Mouse (Mus musculus) MEL (cell line): Measurements from ENCODE around the gene Cdc42bpa. TPM values are rescaled to one million over a fixed set of nuclear protein-coding genes. Genes with fewer than 3 reads are reported as not detected.

Experiments
- DNase-seq: peaks from one replicate; pipeline ENCODE4 v3.0.0; 2011; ENCODE audit warnings: low read depth, low spot score
- H3K27ac ChIP-seq: 2 replicates; pipeline ENCODE4 v1.5.1; 2012; ENCODE audit warnings: low read depth, mild to moderate bottlenecking, control low read depth, low read length, moderate library complexity; ENCODE audit not compliant: control insufficient read depth
- H3K27me3 ChIP-seq, 2 experiments: fragments of 150-350 bp in 1 of 2; sonication (generic) in 1 of 2; 2 replicates each; pipeline ENCODE4 v1.6.1; 2012; ENCODE audit warnings: low read length in 2 of 2, mild to moderate bottlenecking in 2 of 2, improper control_type of control experiment in 1 of 2, moderate library complexity in 1 of 2; ENCODE audit not compliant: insufficient read depth in 2 of 2, control insufficient read depth in 1 of 2
- H3K36me3 ChIP-seq, 2 experiments: 2 replicates each; pipeline ENCODE4 v1.6.1; 2012 to 2014; ENCODE audit warnings: low read length in 2 of 2, improper control_type of control experiment in 1 of 2, inconsistent platforms in 1 of 2, mild to moderate bottlenecking in 1 of 2; ENCODE audit not compliant: insufficient read depth in 2 of 2, control insufficient read depth in 1 of 2
- H3K4me1 ChIP-seq, 2 experiments: fragments of 150-350 bp in 1 of 2; sonication (generic) in 1 of 2; 2 replicates each; pipeline ENCODE4 v1.6.1; 2012; ENCODE audit warnings: low read length in 2 of 2, improper control_type of control experiment in 1 of 2, mild to moderate bottlenecking in 1 of 2; ENCODE audit not compliant: insufficient read depth in 2 of 2, control insufficient read depth in 1 of 2
- H3K4me3 ChIP-seq, 2 experiments: fragments of 150-350 bp in 1 of 2; sonication (generic) in 1 of 2; 2 replicates each; pipeline ENCODE4 v1.5.1; 2012; ENCODE audit warnings: low read depth in 2 of 2, low read length in 2 of 2, mild to moderate bottlenecking in 2 of 2, moderate library complexity in 2 of 2, control low read depth in 1 of 2, improper control_type of control experiment in 1 of 2; ENCODE audit not compliant: control insufficient read depth in 1 of 2, insufficient read depth in 1 of 2
- H3K79me2 ChIP-seq: 2 replicates; pipeline ENCODE4 v1.6.1; 2012; ENCODE audit warnings: mild to moderate bottlenecking, low read length, moderate library complexity; ENCODE audit not compliant: control insufficient read depth, poor library complexity, insufficient read depth
- H3K9ac ChIP-seq: 2 replicates; pipeline ENCODE4 v1.6.1; 2012; ENCODE audit warnings: low read depth, mild to moderate bottlenecking, control low read depth, low read length, moderate library complexity; ENCODE audit not compliant: control insufficient read depth, poor library complexity, severe bottlenecking
- H3K9me3 ChIP-seq: fragments of 150-350 bp; sonication (generic); replicated peaks from 2 replicates; pipeline ENCODE4 v1.6.1; 2012; ENCODE audit warnings: mild to moderate bottlenecking, low read length, improper control_type of control experiment, moderate library complexity; ENCODE audit not compliant: insufficient read depth
- CHD2 ChIP-seq: IDR thresholded peaks from 2 replicates; pipeline ENCODE4 v1.6.1; 2011; ENCODE audit warnings: low read length, improper control_type of control experiment
- E2F4 ChIP-seq: IDR thresholded peaks from 2 replicates; pipeline ENCODE4 v1.6.1; 2011; ENCODE audit warnings: low read depth, low read length, improper control_type of control experiment, borderline replicate concordance
- ELF1 ChIP-seq: IDR thresholded peaks from 2 replicates; pipeline ENCODE4 v1.6.1; 2014; ENCODE audit warnings: low read depth, mild to moderate bottlenecking, inconsistent platforms, low read length, improper control_type of control experiment, moderate library complexity
- GABPA ChIP-seq: IDR thresholded peaks from 2 replicates; pipeline ENCODE4 v1.6.1; 2012; ENCODE audit warnings: low read depth, mild to moderate bottlenecking, inconsistent platforms, low read length, improper control_type of control experiment, moderate library complexity
- GATA1 ChIP-seq: IDR thresholded peaks from 2 replicates; pipeline ENCODE4 v1.6.1; 2011; ENCODE audit warnings: low read depth, low read length, improper control_type of control experiment
- JUND ChIP-seq: IDR thresholded peaks from 2 replicates; pipeline ENCODE4 v1.6.1; 2011; ENCODE audit warnings: low read depth, mild to moderate bottlenecking, improper control_type of control experiment, low read length
- MAFK ChIP-seq: IDR thresholded peaks from 2 replicates; pipeline ENCODE4 v1.6.1; 2011; ENCODE audit warnings: low read depth, mild to moderate bottlenecking, low read length, improper control_type of control experiment, borderline replicate concordance
- MAX ChIP-seq: IDR thresholded peaks from 2 replicates; pipeline ENCODE4 v1.6.1; 2011; ENCODE audit warnings: low read length, improper control_type of control experiment
- MAZ ChIP-seq: IDR thresholded peaks from 2 replicates; pipeline ENCODE4 v1.6.1; 2012; ENCODE audit warnings: low read depth, mild to moderate bottlenecking, inconsistent platforms, low read length, improper control_type of control experiment
- MEF2A ChIP-seq: IDR thresholded peaks from 2 replicates; pipeline ENCODE4 v1.6.1; 2014; ENCODE audit warnings: low read depth, mild to moderate bottlenecking, inconsistent platforms, low read length, improper control_type of control experiment; ENCODE audit not compliant: poor library complexity, insufficient replicate concordance, severe bottlenecking; ENCODE audit errors: extremely low read depth
- MYB ChIP-seq: IDR thresholded peaks from 2 replicates; pipeline ENCODE4 v1.6.1; 2011; ENCODE audit warnings: mild to moderate bottlenecking, low read depth, low read length, improper control_type of control experiment
- MYC ChIP-seq: IDR thresholded peaks from 2 replicates; pipeline ENCODE4 v1.6.1; 2011; ENCODE audit warnings: low read depth, mild to moderate bottlenecking, low read length, improper control_type of control experiment, moderate library complexity
- POLR2A ChIP-seq, 2 experiments: IDR thresholded peaks; 2 replicates each; pipeline ENCODE4 v1.6.1; 2011 to 2012; ENCODE audit warnings: low read length in 2 of 2, mild to moderate bottlenecking in 2 of 2, control low read depth in 1 of 2, improper control_type of control experiment in 1 of 2, low read depth in 1 of 2, moderate library complexity in 1 of 2; ENCODE audit not compliant: control insufficient read depth in 1 of 2, insufficient read depth in 1 of 2, poor library complexity in 1 of 2
- POLR2AphosphoS2 ChIP-seq: IDR thresholded peaks from 2 replicates; pipeline ENCODE4 v1.6.1; 2011; ENCODE audit warnings: low read length, improper control_type of control experiment
- RAD21 ChIP-seq: IDR thresholded peaks from 2 replicates; pipeline ENCODE4 v1.6.1; 2011; ENCODE audit warnings: mild to moderate bottlenecking, low read depth, low read length, improper control_type of control experiment
- SIN3A ChIP-seq: IDR thresholded peaks from 2 replicates; pipeline ENCODE4 v1.6.1; 2012; ENCODE audit warnings: low read length, improper control_type of control experiment, inconsistent platforms
- SMC3 ChIP-seq: IDR thresholded peaks from 2 replicates; pipeline ENCODE4 v1.6.1; 2011; ENCODE audit warnings: low read depth, low read length, improper control_type of control experiment
- TAL1 ChIP-seq: IDR thresholded peaks from 2 replicates; pipeline ENCODE4 v1.6.1; 2012; ENCODE audit warnings: mild to moderate bottlenecking, inconsistent platforms, low read length, moderate library complexity, mixed read lengths
- USF1 ChIP-seq: IDR thresholded peaks from 2 replicates; pipeline ENCODE4 v1.6.1; 2014; ENCODE audit warnings: low read depth, mild to moderate bottlenecking, inconsistent platforms, low read length, improper control_type of control experiment, moderate library complexity
- USF2 ChIP-seq, 2 experiments: IDR thresholded peaks; 2 replicates each; pipeline ENCODE4 v1.6.1; 2011 to 2012; ENCODE audit warnings: improper control_type of control experiment in 2 of 2, low read length in 2 of 2, borderline replicate concordance in 1 of 2, inconsistent platforms in 1 of 2, low read depth in 1 of 2, mild to moderate bottlenecking in 1 of 2; ENCODE audit not compliant: insufficient read depth in 1 of 2
- ZC3H11A ChIP-seq: IDR thresholded peaks from 2 replicates; pipeline ENCODE4 v1.6.1; 2012; ENCODE audit warnings: low read depth, mild to moderate bottlenecking, inconsistent platforms, low read length, improper control_type of control experiment
- ZMIZ1 ChIP-seq: IDR thresholded peaks from 2 replicates; pipeline ENCODE4 v1.6.1; 2012; ENCODE audit warnings: low read depth, mild to moderate bottlenecking, inconsistent platforms, low read length, improper control_type of control experiment, moderate library complexity
- ZNF384 ChIP-seq: IDR thresholded peaks from 2 replicates; pipeline ENCODE4 v1.6.1; 2012; ENCODE audit warnings: low read depth, mild to moderate bottlenecking, inconsistent platforms, low read length, improper control_type of control experiment
- polyA plus RNA-seq, 2 experiments: library from polyadenylated mRNA; stranded (reverse) in 1 of 2; unstranded in 1 of 2; fragments of >175 nt in 1 of 2; fragments of >200 nt in 1 of 2; gene quantifications; 2 replicates each; pipeline versions ENCODE4 v1.2.1 to v1.2.4; 2012; ENCODE audit warnings: low replicate concordance in 2 of 2, low read depth in 1 of 2; ENCODE audit not compliant: insufficient read length in 2 of 2, insufficient read depth in 1 of 2, missing spikeins in 1 of 2
- total RNA-seq: library from RNA; depleted of rRNA; stranded (reverse); fragments of 300-350 nt; gene quantifications from 2 replicates; pipeline ENCODE4 v1.2.3, GENCODE M21; 2012

Gene Cdc42bpa
- total and polyA plus RNA-seq, 3 experiments: 7.7 to 14.6 TPM; not detected in 1

GRCm38 (mm10) chr1:179977437-179977836 is 17.2 kb downstream of the Cdc42bpa start:
- Histone ChIP-seq H3K4me3 (no peak overlapping the region), H3K4me1 (peaks cover 7 to 13% of the 10 kb centered on the region in 2 experiments), H3K9me3 (no peaks in the 10 kb centered on the region), H3K27ac (no peak overlapping the region), H3K79me2 (no peaks in the 10 kb centered on the region), H3K9ac (no peak overlapping the region), H3K27me3 (no peaks in the 10 kb centered on the region), H3K36me3 (peaks cover 0 to 20% of the 10 kb centered on the region in 2 experiments; a peak in 2 of 4 replicates)
- no peak for DNase-seq
- TF ChIP-seq SMC3 (no peak), TAL1 (no peak), GATA1 (no peak), POLR2AphosphoS2 (no peak)
- TF ChIP-seq, all 39 proteins: peak for 0

- H3K9me3 ChIP-seq: no peaks in the 10 kb centered on the region
- TF ChIP-seq JUND (no peak), USF1 (no peak), GABPA (no peak), E2F4 (no peak), RAD21 (no peak), ZC3H11A (no peak), MEF2A (no peak), ZNF384 (no peak), CHD2 (no peak), USF2 (IDR thresholded peaks at IDR 0.05; ENCODE audit: borderline replicate concordance in 1 of 2, insufficient read depth in 1 of 2, low read depth in 1 of 2, low read length in 2 of 2) (no peak), GATA1 (no peak), POLR2A (IDR thresholded peaks at IDR 0.05; ENCODE audit: control insufficient read depth in 1 of 2, insufficient read depth in 1 of 2, low read depth in 1 of 2, low read length in 2 of 2, poor library complexity in 1 of 2) (no peak), ELF1 (no peak), MAFK (no peak), MYC (no peak), MAZ (no peak), MYB (no peak), SIN3A (no peak), ZMIZ1 (no peak), MAX (no peak)
- TF ChIP-seq, all 39 proteins: peak for 0
- H3K4me3 ChIP-seq: no peak overlapping the region
- no peak overlapping the region for H3K9ac ChIP-seq
- H3K36me3 ChIP-seq: peaks cover 0 to 20% of the 10 kb centered on the region in 2 experiments; a peak in 2 of 4 replicates
- peaks cover 7 to 13% of the 10 kb centered on the region in 2 experiments for H3K4me1 ChIP-seq
- no peak for DNase-seq
- H3K27me3 ChIP-seq: no peaks in the 10 kb centered on the region
- no peak overlapping the region for H3K27ac ChIP-seq
- H3K79me2 ChIP-seq: no peaks in the 10 kb centered on the region
Observed at GRCm38 (mm10) chr1:179978742-179979141, 18.5 kb downstream of the Cdc42bpa start.
